Mouse (Mus musculus) kidney, adult 11 months (tissue): ENCODE measurements around the gene Lsm14b.

Source experiments
- DNase-seq: peaks from one replicate; pipeline ENCODE4 v3.0.0; 2022

Lsm14b gene

GRCm38 (mm10) chr2:180020091-180020661, 4.6 kb upstream of the Lsm14b start:
- no peak for DNase-seq

GRCm38 (mm10) chr2:180020919-180021318, 3.9 kb upstream of the Lsm14b start:
- DNase-seq = no peak

- no peak for DNase-seq
These were observed 2.0 kb upstream of the Lsm14b start for GRCm38 (mm10) chr2:180022751-180023150.

- DNase-seq = no peak
These were observed 511 bp downstream of the Lsm14b start for GRCm38 (mm10) chr2:180025135-180025860.

- no peak for DNase-seq
These were observed 1.0 kb downstream of the Lsm14b start for GRCm38 (mm10) chr2:180025861-180026200.

GRCm38 (mm10) chr2:180027768-180028167, 3.0 kb downstream of the Lsm14b start:
- no peak for DNase-seq

- peak; percentile 60 for DNase-seq
These were observed 6.5 kb downstream of the Lsm14b start for GRCm38 (mm10) chr2:180031270-180031669.

- no peak for DNase-seq
These were observed 8.1 kb downstream of the Lsm14b start for GRCm38 (mm10) chr2:180032925-180033324.

- DNase-seq = no peak
These were observed 9.2 kb downstream of the Lsm14b start for GRCm38 (mm10) chr2:180033956-180034355.

GRCm38 (mm10) chr2:180034753-180035152, 10.0 kb downstream of the Lsm14b start:
- DNase-seq = no peak

GRCm38 (mm10) chr2:180040406-180040805, 15.6 kb downstream of the Lsm14b start:
- DNase-seq = no peak

GRCm38 (mm10) chr2:180041577-180042255, 16.9 kb downstream of the Lsm14b start:
- DNase-seq = no peak

- peak; percentile 81 for DNase-seq
These were observed 17.6 kb downstream of the Lsm14b start, which contains the start of the genes Psma7 and Ss18l1 for GRCm38 (mm10) chr2:180042256-180042857. Gene Psma7, minus strand, starts transcription at chr2:180042433. Gene Ss18l1, plus strand, starts transcription at chr2:180042509.

- DNase-seq = no peak
These were observed 18.2 kb downstream of the Lsm14b start for GRCm38 (mm10) chr2:180042858-180043515.

- DNase-seq = no peak
These were observed 20.5 kb downstream of the Lsm14b start for GRCm38 (mm10) chr2:180045283-180045682.

- no peak for DNase-seq
These were observed 22.8 kb downstream of the Lsm14b start for GRCm38 (mm10) chr2:180047580-180047979.

GRCm38 (mm10) chr2:180047980-180048635, 23.3 kb downstream of the Lsm14b start:
- no peak for DNase-seq

GRCm38 (mm10) chr2:180050986-180051385, 26.2 kb downstream of the Lsm14b start:
- peak; percentile 74 for DNase-seq

- DNase-seq = peak; percentile 35
These were observed 27.4 kb downstream of the Lsm14b start for GRCm38 (mm10) chr2:180051986-180052733.

GRCm38 (mm10) chr2:180053001-180053400, 28.2 kb downstream of the Lsm14b start:
- DNase-seq = peak; percentile 58

GRCm38 (mm10) chr2:180063338-180064131, 38.7 kb downstream of the Lsm14b start:
- no peak for DNase-seq
